Mouse (Mus musculus) cerebellum, adult 2 months (tissue): ENCODE measurements around the gene Notch2.

ENCODE experiments used
- CTCF ChIP-seq: fragments of 200-500 bp; IDR thresholded peaks from 2 replicates; pipeline ENCODE4 v1.5.1; 2011; ENCODE audit warnings: low read depth, mild to moderate bottlenecking, control low read depth, low read length, moderate library complexity, borderline replicate concordance; ENCODE audit not compliant: insufficient read depth
- POLR2A ChIP-seq: fragments of 200-500 bp; IDR thresholded peaks from 2 replicates; pipeline ENCODE4 v1.6.1; 2011; ENCODE audit warnings: low read length, control low read depth, borderline replicate concordance; ENCODE audit not compliant: insufficient read depth

GRCm38 (mm10) chr3:98039666-98040456 lies 26.5 kb downstream of the Notch2 start:
- no peak for TF ChIP-seq CTCF
- TF ChIP-seq POLR2A, result no peak
